ENCODE assay signal across 7 mouse cellular contexts in genomic region chr1:106758734-106759571, GRCm38 (mm10). TPM values are rescaled to one million over a fixed set of nuclear protein-coding genes. Genes with fewer than 3 reads are reported as not detected.
DNase-seq lines count a peak whose midpoint lies in the region; ATAC-seq and TF ChIP-seq lines count a peak whose summit lies in the region.

No protein-coding gene starts in this region.

- H3K36me3 ChIP-seq in E14TG2a.4 (ENCODE audit: insufficient read depth, low read length): peaks cover 39% of the 10 kb centered on the region
- H3K36me3 ChIP-seq in embryonic facial prominence, embryonic 15.5 days: 0 out of 2 replicates have a peak, but pooled peaks cover 4% of the 10 kb centered on the region

- H3K9me3 ChIP-seq in E14TG2a.4 (ENCODE audit: low read length): no peaks in the 10 kb centered on the region
- H3K9me3 ChIP-seq in embryonic facial prominence, embryonic 15.5 days (replicated peaks): no peaks in the 10 kb centered on the region

- peak; percentile 36 to 59 for DNase-seq in adrenal gland, adult 18-20 months (ENCODE audit: low spot score in 2 of 2)
- peak; percentile 6 to 19 for DNase-seq in heart, postnatal 36 days
- DNase-seq in layer of hippocampus, postnatal 10 days (ENCODE audit: low spot score in 2 of 2): peak; percentile 12 to 21
- peak; percentile 19 for DNase-seq in lung, postnatal 14 days
- peak; percentile 38 for DNase-seq in retina, embryonic 14.5 days (ENCODE audit: low spot score)

- H3K4me2 ChIP-seq in embryonic facial prominence, embryonic 15.5 days (replicated peaks): peak overlapping the region; percentile 95

- intact Hi-C loops in heart, postnatal 36 days (cut with DNase I): loop anchor here (2.0 to 5.0 kb wide), 3 partner anchors 38 to 767 kb away; partner anchors contain the start of genes Vps4b and Zcchc2

- H3K27me3 ChIP-seq in E14TG2a.4 (ENCODE audit: insufficient read depth, low read length): no peaks in the 10 kb centered on the region
- H3K27me3 ChIP-seq in embryonic facial prominence, embryonic 15.5 days: no peaks in the 10 kb centered on the region

- no peak for TF ChIP-seq CTCF in E14TG2a.4 (conservative IDR thresholded peaks at IDR 0.05; ENCODE audit: low read length)

- peak; percentile 60 for ATAC-seq in embryonic facial prominence, embryonic 15.5 days (ENCODE audit: insufficient number of reproducible peaks, low FRiP score, low TSS enrichment, low read depth)

- peak overlapping the region; percentile 94 for H3K27ac ChIP-seq in embryonic facial prominence, embryonic 15.5 days (replicated peaks)

- 1% methylated on average over 34 of the region's 34 CpGs for WGBS in embryonic facial prominence, embryonic 15.5 days

- peaks cover 21% of the 10 kb centered on the region for H3K4me1 ChIP-seq in E14TG2a.4 (replicated peaks; ENCODE audit: low read depth, low read length)
- peaks cover 12% of the 10 kb centered on the region for H3K4me1 ChIP-seq in embryonic facial prominence, embryonic 15.5 days

- H3K4me3 ChIP-seq in E14TG2a.4 (replicated peaks; ENCODE audit: low read length): peak overlapping the region; percentile 96
- H3K4me3 ChIP-seq in embryonic facial prominence, embryonic 15.5 days (replicated peaks): peak overlapping the region; percentile 84

- H3K9ac ChIP-seq in embryonic facial prominence, embryonic 15.5 days: peak overlapping the region; percentile 70

RNA-seq across cellular contexts. Expression of gene Kdsr, which starts 0.6 kb away (rescaled TPM):
- total RNA-seq in adrenal gland, adult 18-20 months (2021): 10 to 100 TPM; 26.5 to 40.4 TPM
- 18.0 and 18.1 TPM in 2 replicates for polyA plus RNA-seq in embryonic facial prominence, embryonic 15.5 days (2015; fragmentation: Nextera tagmentation; extraction: Ambion mirVana)
- total RNA-seq in heart, postnatal 36 days (2021): 1 to 10 TPM; 8.4 to 8.6 TPM
- 10 to 100 TPM; 21.8 to 25.5 TPM for total RNA-seq in layer of hippocampus, postnatal 10 days (2021)

RNA-seq across cellular contexts. Expression of gene Vps4b, which starts 37.6 kb away (rescaled TPM):
- 100 to 1,000 TPM in 1 of 2 experiments, 10 to 100 TPM in 1; 69.9 to 103 TPM for total RNA-seq in adrenal gland, adult 18-20 months (2021)
- 62.9 and 67.9 TPM in 2 replicates for polyA plus RNA-seq in embryonic facial prominence, embryonic 15.5 days (2015; fragmentation: Nextera tagmentation; extraction: Ambion mirVana)
- total RNA-seq in heart, postnatal 36 days (2021): 10 to 100 TPM; 31.3 to 33.8 TPM
- 10 to 100 TPM; 48.0 to 54.3 TPM for total RNA-seq in layer of hippocampus, postnatal 10 days (2021)

RNA-seq across cellular contexts. Expression of gene Bcl2, which starts 44.9 kb away (rescaled TPM):
- total RNA-seq in adrenal gland, adult 18-20 months (2021): 1 to 10 TPM; 5.1 to 6.7 TPM
- 22.0 and 23.4 TPM in 2 replicates for polyA plus RNA-seq in embryonic facial prominence, embryonic 15.5 days (2015; fragmentation: Nextera tagmentation; extraction: Ambion mirVana)
- total RNA-seq in heart, postnatal 36 days (2021): 1 to 10 TPM; 3.7 to 5.1 TPM
- total RNA-seq in layer of hippocampus, postnatal 10 days (2021): 10 to 100 TPM; 11.2 to 11.3 TPM

Comparison
In these comparisons a context has a peak if more than half of its experiments do, and no peak if none do; other contexts are left out.
1. Peak in every context shown above with its lines: DNase-seq, ATAC-seq, H3K4me3 ChIP-seq and H3K27ac ChIP-seq.